Mouse (Mus musculus): ENCODE data around the gene Wfs1.
A peak's percentile ranks its signal among the peaks of the same experiment; 100 is the strongest.
"Not testable (repeated sequence)": the region's sequence is repeated elsewhere in the genome, so short reads cannot be mapped to it uniquely, and the experiment has no call there.

The Wfs1 gene

DNA sequence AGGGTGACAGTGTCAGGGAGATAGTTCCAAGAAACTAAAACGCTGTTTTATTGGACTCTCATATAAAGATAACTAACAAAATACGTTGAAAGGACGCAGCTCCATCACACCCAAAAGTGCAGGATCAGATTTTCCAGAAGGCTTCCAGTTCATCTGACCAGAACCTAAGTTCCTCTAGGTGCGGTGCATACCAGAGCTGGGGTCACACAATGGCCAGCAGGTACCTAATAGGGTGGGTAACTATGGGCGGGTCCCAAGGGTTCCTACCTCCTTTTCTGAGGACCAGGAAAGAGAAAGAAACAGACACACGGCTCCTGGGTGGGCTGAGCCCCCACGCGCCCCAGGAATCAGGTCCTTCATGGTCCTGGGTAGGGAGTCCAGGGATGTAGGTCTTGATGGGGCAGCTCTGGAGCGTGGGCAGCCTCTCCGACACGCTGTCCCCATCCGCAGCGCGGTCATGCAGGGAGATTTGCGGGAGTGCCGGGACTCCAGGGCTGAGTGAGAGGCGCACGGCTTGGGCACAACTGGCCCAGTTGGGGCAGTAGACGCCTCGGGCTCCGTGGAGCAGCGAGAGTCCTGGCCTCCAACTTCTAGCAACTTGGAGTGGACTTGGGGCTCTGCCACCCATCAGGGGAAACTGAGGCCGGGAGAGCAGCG lies 753 bp downstream of the Wfs1 start:
- no peak for DNase-seq (ENCODE audit: low spot score in 2 of 2)

DNA sequence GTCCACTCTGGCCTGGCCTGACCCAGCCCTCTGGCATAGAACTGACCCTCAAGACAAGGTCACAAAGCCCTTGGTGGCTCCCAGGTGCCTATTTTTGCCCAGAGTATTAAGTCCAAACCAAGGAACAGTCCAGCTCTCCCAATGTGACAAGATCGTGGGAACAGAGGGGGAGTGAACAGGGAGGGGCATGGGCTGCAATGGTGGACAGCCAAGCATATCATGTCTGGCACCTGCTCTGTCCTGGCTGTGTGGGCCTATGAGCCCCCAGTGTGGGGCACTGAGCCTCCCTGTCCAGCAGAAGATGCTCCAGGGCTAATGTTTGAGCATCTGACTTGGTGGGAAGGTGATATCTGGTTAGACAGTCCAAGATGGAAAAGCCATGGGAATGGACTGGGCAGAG lies 2.4 kb downstream of the Wfs1 start:
- DNase-seq (ENCODE audit: low spot score in 2 of 2), result no peak

DNA sequence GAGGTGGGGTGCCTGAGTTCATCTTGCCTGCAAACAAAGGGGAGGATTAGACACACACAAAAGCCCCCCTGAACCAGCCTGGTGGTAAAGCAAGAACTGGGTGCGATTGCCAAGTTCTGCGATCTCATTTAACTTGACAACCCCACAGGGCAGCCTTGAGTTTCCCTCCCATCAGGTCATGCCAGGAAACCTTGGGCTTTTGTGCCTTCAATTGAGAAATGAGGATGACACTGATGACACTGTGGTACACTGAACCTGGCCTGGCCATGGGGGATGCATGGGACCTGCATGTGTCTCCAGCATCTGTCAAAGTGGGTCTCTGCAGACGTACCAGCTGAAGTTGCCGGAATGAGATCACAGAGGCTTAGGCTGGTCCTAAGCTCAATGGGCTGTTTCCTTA lies 6.7 kb downstream of the Wfs1 start:
- no peak for DNase-seq (ENCODE audit: low spot score in 2 of 2)

DNA sequence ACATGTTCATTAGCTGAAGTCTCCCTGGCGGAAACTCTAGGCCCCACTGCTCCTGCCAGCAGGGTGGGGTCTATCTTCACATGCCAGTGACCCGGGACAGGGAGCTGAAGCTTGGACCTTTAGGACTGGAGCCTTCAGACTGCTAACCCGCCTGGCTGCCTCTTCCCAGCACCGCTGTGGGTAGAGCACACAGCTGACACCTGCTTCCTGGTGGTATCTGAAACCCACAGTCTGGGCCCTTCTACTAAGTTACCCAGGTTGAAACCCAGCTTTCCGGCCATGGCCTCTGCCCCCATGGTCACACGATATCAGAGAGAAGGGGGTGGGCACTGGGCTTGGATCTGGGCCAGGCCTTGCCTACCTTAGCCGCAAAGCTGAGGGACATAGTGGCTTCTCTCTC lies 9.4 kb downstream of the Wfs1 start:
- DNase-seq (ENCODE audit: low spot score in 2 of 2), result no peak

DNA sequence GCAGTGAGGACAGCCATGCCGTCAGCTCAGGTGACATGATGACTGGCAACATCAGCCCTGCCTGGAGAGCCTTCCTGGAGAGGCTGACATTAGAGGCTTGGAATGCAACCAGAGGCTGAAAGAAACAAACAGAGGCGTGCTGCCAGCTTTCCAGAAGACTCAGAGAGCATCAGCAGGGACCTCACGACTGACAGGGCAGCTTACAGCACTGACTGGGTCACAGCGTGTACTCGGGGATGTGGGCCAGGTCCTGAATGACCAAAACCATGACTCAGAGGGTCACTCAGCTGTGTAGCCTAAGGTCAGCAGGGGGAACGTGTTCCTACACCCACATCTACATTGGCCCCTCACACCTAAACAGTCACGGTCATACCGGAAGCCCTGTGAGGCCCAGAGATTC lies 10.0 kb downstream of the Wfs1 start:
- no peak for DNase-seq (ENCODE audit: low spot score in 2 of 2)

DNA sequence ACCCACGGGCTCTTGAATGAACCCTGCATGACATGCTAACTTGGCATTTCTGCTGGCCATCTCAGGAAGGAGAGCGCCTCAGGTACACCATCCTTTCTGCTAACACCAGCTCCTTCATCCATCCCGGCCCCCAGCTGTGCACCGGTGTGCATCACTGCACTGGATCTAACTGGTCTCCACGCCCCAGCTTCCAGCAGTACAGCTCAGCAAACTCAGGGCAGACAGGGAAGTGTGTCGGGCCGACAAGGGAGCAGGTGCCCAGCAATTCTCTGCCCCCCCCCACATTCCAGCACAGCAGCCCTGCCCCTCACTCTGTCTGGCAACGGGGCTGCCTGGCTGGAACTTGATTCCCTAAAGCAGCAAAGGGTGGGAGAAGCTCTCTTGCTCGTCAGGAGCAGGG lies 11.2 kb downstream of the Wfs1 start:
- DNase-seq (ENCODE audit: low spot score in 2 of 2), result no peak

DNA sequence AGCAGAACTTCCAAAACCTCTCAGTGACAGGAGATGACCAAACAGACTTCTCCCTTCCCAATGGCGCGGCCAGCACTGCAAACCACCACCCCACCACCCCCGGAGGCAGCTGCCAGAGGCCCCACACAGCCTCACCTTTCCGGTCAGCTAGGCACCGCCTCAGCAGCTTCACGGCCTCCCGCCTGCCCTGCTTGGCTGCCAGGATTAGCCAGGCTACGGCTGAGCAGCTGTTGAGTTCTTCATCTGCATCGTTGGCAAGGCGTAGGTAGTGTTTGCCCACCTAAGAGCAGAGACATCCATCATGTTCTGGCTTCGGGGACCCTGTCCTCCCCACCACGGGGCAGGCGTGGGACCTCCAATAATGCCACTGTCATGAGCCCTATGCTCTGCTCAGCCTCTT lies 13.7 kb downstream of the Wfs1 start:
- DNase-seq (ENCODE audit: low spot score in 2 of 2), result no peak

DNA sequence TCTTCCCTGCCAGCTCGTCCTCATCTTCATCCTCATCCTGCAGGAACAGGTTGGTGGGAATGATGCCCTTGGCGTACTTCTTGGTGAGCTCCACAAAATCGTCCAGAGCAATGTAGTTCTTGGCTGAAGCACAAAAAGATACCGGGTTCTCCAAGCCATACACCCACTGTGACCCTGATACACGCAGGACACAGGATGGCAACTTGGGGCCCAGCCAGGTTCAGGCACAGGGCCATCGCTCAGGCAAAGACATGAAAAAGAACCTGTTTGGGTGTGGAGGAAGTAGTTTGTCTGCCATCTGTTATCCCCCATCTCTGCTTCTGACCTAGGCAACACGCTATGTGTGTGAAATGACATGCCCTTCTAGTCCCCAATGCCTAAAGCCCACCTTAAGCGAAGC lies 17.4 kb downstream of the Wfs1 start:
- DNase-seq (ENCODE audit: low spot score in 2 of 2), result no peak

DNA sequence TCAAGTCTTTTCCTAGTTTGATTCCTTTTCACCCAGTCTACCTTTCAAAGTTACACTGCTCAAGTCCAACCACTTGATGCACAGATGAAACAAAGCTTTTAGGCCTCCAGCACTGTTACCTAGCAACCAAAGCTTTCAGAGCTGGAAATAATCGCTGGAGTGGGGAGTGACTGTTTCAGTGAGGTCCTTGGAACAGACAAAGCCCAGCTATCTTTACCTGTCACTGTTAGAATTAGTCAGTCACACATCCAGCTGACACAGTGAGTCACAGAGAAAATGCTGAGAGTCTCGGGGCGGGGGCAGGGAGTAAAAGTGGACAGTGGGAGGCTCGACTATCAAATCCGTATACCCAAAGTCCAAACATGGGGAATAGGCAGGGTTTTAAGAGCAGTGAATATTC lies 28.5 kb downstream of the Wfs1 start:
- DNase-seq (ENCODE audit: low spot score in 2 of 2), result no peak

DNA sequence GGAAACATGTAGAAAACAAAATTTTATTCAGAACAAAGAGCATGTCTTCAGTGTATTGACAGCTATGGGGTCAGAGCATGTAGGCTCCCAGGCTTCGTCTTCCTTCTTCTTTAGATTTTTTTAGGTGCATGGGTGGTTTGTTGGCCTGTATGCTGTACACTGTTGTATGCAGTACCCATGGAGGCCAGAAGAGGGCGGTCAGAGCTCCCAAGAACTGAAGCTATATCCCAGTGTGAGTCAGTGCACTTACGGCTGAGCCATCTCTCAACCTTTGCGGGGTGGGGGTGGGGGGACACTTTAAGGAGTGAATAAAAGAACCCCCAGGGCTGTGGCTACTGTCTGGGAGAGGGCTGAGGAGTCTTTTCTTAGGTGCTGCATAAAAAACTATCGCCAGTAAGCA lies 30.2 kb downstream of the Wfs1 start:
- DNase-seq (ENCODE audit: low spot score in 2 of 2), result peak; percentile 70 to 74

DNA sequence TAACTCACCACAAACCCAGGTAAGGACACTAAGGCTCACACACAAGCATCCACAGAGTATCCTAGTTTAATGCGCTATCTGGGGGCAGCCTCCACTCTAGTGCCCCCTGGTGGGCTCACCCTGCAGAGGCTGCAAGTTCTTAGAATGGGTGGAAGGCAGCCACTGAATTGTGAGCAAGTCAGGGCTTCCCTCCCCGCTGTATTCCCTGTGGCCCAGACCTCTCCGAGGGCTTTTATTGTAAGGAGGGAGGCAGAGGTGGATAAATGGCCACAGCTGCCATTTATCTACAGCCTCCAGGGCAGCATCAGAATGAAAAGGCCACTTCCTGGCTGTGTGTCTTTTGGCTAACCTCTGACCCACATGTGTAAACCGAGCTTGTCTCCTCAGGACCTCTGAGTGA lies 33.6 kb downstream of the Wfs1 start:
- DNase-seq (ENCODE audit: low spot score in 2 of 2), result no peak

DNA sequence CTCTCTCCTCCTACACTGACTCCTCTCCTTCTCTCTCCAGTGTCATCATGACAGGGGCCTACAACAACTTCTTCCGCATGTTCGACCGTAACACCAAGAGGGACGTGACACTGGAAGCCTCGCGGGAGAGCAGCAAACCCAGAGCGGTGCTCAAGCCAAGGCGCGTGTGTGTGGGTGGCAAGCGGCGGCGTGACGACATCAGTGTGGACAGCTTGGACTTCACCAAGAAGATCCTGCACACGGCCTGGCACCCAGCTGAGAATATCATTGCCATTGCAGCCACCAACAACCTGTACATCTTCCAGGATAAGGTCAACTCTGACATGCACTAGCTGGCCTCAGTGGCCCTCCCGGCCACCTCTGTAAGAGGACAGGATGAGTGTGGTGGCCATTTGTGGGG lies 36.7 kb downstream of the Wfs1 start:
- DNase-seq (ENCODE audit: low spot score in 2 of 2), result no peak

DNA sequence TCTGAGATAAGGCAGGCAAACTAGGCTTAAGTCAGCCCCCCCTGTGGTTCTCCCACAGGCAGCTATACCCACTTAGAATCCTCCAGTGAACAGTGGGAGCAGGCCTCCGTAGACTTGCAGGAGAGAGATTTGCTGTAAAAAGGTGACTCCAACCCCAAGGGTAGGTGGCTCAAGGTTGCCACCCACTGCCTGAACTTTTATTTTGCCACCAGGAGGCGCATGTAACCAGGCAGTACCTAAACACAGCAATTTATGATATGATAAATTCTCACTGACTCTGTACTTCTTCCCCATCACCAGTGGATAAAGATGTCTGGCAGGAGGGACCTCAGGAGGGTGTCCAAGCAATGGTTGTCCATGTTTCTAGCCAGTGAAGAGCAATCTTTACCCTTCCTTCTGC lies 38.1 kb downstream of the Wfs1 start:
- no peak for DNase-seq (ENCODE audit: low spot score in 2 of 2)

DNA sequence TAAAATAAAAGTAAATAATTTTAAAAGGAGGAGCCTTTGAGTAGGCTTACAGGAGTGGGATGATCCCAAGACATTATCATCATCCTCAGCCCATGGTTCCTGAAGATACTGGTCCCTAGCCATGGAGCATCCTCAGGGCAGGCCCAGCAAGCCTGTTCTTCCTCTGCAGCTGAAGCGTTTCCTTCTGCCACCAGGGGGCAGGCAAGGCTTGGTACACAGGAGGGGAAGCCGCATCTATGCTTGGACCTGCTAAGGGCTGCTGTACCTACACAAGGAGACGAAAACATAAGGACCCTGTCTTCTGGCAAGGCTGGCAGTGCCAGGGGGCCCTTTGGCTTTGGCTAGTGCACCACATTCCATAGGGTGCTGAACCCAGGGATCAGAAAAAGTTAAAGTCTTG lies 40.2 kb downstream of the Wfs1 start:
- peak; percentile 74 to 77 for DNase-seq (ENCODE audit: low spot score in 2 of 2)

DNA sequence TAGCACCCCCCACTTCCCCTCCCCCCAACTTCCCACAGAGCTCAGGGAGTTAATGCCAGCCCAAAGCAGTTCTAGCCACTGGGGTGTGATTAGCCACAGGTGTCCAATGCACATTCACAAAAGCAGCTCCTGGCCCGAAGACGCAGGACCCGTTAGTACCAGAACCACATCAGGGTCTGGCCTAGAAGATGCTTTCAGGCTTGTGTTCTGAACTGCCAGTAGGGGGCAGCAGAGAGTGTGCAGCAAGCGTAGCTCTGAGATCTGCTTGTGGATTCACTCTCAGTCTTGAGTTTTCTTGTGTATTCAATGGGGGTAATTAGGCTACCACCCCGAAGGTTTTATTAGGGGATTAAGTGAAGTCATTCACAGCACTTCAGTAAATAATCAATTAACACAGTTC lies 42.6 kb downstream of the Wfs1 start:
- DNase-seq (ENCODE audit: low spot score in 2 of 2), result no peak

DNA sequence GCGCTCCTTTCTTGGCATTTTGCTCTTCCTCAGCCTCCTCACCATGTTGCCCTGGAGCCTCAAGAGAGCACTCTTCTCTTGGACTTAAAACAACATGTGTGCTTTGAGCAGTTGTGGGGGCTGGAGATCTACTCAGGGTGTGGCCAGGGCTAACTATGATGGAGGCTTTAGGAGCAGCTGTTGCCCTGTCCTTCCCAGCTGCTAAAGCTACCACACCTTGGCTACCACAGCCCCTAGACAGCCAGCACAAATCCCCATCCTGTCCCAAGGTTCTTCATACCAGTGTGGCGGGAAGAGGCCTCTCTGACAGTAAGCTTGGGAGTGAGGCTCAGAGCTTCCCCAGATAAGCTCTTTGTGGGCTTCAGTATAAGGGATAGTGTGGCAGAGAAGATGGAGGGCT lies 43.3 kb downstream of the Wfs1 start:
- DNase-seq (ENCODE audit: low spot score in 2 of 2), result no peak

DNA sequence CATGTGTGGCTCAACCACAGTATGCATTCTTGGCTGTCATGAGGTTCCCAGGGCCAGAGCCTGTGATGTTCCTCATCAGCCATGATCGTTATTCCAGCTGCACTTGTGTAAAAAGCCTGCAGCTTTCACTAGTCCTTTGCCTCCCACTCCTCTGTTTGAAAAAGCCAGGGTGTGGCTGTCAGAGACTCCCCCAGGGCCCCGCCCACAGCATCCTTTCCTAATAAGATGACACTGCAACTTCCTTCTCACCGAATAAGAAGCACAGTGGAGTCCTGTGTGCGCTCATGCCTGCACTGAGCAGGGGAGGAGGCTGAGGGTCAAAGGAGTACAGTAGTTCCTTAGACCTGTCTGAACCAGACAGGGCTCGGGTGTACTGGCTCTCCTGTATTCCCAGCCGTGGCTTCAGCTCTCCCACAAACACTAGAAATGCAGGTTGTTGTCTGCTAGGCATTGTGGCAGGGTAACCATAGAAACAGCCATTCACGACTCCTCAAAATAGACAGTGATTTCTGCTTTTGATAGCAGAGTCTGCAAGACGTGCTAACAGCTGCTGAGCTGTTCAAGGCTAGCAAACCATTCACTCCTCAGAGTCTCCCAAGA lies 43.8 kb downstream of the Wfs1 start:
- DNase-seq (ENCODE audit: low spot score in 2 of 2), result no peak

DNA sequence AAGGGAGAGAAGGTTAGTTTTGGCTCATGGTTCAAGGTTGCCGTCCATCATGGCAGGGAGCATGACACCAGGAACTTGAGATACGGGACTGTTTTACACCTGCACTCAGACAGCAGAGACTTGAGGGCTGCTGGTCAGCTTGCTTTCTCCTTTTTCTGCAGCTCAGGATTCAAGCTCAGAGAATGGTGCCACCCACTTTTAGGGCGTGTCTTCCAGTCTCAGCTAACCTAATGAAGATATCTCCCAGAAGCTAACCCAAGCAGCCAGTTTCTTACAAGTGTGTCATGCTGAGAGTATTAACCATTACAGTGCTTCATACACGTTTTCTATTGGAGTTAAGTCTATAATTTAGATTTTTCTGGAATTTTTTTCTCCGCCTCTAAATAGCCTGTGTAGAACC lies 44.5 kb downstream of the Wfs1 start:
- DNase-seq (ENCODE audit: low spot score in 2 of 2), result no peak

DNA sequence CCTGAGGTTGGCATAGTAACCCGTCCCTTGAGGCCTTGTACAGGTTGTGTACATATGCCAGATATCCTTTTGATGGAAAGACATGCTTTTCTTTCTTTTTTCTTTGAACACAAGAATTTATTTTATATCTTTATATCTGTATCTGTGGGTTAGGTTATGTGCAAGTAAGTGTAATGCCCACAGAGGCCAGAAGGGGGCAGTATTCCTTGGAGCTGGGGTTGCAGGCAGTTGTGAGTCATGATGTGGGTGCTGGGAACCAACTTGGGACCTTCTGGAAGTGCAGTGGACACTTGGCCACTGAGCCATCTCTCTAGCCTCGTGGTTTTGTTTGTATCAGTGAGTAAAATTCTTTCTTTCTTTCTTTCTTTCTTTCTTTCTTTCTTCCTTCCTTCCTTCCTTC lies 46.6 kb downstream of the Wfs1 start:
- DNase-seq (ENCODE audit: low spot score in 2 of 2), result no peak

DNA sequence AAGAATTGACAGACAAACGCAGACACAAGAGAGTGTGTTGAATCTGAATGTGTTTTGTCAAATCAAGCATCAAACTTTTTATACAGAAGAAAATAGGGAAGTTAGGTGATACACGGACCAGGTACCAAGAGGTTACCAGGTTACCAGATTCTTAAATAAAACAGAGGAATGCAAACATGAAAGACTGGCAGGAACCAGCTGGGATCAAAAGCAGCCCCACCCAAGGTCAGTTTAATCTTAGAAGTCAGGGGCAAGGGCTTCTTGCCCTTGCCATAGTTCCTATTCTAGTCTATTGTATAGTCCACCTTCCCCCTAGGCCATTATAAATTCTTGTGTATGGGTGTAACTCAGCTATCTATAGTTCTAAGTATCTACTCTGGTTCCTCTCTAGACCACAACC lies 50.0 kb downstream of the Wfs1 start:
- not testable (repeated sequence) for DNase-seq (ENCODE audit: low spot score in 2 of 2)

DNA sequence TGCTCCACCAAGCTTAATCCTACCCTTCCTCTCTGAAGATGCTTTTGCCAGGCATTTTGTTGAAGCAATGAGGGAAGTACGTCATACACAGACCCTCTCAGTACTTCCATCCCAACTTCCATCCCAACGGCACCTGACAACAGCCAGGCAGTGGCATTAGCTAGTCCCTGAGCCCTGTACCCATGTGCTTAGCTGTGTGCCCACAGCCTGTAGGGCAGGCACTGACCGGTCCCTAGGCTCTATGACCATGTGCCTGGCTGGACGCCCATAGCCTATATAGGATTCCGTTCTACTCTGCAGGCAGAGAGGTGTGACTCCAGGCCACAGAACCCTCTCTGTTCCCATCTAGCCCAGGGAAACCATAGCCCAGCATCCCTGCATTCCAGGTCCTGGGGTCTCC lies 51.0 kb downstream of the Wfs1 start:
- DNase-seq (ENCODE audit: low spot score in 2 of 2), result no peak

DNA sequence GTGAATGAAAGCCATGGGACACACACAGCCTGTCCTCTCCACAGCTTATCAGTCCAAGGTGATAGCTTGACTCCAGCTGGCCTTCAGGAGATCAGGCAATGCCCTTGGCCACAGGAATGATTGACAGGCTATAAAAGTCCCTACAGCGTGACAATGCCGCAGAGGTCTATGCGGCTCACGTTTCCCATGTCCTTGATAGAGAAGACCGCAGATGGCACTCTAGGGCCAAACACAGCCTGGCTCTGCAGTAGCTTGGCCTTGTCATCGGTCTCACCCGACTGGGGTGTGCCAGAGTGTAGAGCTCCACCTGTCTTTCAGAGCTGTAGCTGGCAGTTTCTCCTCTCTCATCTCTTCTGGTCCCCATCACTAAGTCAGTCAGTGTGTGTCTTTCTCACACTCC lies 52.5 kb downstream of the Wfs1 start:
- no peak for DNase-seq (ENCODE audit: low spot score in 2 of 2)

DNA sequence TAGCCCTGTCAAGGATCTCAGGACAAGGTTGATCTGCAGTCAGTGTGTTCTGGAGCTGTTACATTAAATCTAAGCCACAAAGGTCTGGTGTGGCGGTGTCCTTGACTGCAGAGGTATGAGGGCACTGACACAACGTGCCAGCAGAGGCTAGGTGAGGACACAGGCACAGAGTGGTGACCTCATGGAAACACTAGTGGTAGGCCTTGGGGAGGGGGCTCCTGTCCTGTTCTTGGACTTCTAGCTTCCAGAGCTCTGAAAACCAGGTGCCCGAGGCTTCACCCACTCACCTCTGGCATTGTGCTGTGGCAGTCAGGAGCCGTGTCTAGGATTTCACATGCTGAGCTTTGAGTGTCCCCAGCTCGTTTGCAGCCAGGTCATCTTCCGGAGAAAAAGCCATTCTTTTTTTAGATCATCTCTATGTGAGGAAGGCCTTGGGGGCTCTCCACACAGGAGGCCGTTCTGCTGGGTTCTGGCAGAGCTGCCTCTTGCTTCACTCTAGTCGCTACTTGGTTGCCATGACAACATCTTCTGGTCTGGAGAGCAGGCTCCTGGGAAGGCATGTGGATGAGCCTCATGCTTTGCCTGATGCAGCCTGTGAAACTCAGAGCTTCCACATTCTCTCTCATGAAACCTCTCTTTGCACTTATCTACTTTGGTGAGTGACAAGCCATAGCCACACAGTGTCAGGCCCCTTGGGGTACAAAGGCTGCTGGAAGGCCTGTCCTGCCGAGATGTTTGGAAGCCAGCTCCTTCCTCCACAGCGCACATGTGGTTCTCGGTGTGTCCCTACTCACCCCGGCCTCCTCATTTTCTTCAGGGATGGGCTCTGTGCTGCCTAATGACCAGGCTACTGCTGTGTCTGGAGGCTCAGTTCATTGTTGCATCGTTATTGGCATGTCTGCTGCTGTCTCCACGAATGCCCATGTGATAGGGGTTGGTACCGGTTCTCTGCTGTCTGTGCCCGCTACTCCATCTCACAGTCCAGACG lies 53.2 kb downstream of the Wfs1 start:
- no peak for DNase-seq (ENCODE audit: low spot score in 2 of 2)

Data from frontal cortex, postnatal 25 days (tissue).